Mouse (Mus musculus): Measurements from ENCODE around the gene Zfp367. TPM values are rescaled to one million over a fixed set of nuclear protein-coding genes. Genes with fewer than 3 reads are reported as not detected.

Gene Zfp367
- total RNA-seq, 4 experiments from 2014 or later: 18.7 to 25.5 (median 23.4) TPM

DNA sequence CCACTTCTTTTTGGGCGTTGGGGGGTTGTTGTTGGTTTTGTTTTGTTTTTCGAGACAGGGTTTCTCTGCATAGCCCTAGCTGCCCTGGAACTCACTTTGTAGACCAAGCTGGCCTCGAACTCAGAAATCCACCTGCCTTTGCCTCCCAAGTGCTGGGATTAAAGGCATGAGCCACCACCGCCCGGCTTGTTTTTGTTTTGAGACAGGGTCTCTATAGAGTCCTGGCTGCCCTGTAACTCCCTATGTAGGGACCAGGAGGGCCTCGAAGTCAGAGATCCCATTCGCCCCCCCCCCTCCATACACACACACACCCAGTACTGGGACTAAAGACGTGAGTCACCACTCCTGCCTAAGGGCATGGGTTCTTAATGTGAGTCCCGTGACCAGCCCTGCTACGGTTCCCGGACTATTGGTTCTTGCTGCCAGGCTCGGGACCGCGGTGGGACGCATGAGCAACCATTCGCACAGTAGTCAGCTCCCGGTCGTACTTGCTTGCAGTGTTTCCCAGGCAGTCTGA is 807 bp upstream of the Zfp367 start:
- DNase-seq: peak; percentile 64

DNA sequence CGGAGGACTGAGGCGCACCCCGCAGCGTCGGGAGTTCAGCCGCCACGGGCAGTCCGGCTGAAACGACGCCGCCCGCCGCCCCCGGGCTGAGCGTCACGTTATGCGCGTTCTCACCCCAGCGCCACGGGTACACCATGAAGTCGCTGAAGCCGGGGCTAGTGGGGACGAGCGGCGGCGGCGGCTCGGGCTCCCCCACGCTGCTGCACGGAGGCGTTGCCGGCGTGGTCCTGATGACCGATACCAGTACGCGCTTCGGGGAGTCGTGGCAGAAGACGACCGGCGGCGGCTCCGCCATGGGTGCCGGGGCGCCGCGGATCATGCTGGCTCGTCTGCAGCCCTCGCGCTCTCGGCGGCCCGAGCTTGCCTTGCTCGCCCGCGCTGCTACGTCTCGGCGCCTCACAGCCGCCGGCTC is 325 bp downstream of the Zfp367 start:
- DNase-seq: no peak

DNA sequence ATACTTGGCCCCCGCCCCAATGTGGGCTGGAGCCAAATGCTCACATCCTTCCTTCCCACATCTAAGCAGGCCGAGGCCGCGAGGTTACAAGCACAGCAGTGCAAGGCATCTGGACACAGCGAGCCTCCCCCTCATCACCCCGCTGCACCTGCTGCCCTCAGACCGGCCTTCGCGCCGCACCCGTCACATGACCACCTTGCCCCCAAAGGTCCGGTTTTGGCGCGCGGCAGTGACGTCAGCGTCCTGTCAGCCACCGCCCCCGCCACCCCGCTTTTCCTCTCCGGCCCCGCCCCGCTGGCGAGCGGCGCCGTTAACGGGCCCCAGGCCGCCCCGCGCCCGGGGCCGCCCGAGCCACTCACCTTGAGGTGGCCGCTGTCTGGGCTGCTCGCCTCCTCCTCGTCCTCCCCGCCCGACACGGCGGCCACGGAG is 747 bp downstream of the Zfp367 start:
- DNase-seq: peak; percentile 86

DNA sequence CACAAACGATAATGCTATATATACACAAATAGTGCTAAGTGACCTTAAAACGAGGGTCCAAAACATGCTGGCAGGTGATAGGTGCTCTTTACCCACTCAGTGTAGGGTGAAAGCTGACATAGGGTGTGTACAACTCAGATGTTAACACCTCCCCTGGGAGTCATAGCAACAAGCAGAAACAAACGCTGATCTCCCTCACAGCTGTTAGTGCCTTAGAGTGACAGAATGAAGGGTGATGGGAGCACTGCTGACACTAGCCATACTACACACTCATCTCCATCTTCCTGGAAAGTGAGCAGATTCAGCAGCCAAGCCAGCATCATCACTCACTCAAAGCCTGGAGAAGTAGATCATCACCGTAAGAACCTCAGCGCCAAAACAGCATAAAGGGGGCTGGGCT is 2.9 kb downstream of the Zfp367 start:
- DNase-seq: no peak

DNA sequence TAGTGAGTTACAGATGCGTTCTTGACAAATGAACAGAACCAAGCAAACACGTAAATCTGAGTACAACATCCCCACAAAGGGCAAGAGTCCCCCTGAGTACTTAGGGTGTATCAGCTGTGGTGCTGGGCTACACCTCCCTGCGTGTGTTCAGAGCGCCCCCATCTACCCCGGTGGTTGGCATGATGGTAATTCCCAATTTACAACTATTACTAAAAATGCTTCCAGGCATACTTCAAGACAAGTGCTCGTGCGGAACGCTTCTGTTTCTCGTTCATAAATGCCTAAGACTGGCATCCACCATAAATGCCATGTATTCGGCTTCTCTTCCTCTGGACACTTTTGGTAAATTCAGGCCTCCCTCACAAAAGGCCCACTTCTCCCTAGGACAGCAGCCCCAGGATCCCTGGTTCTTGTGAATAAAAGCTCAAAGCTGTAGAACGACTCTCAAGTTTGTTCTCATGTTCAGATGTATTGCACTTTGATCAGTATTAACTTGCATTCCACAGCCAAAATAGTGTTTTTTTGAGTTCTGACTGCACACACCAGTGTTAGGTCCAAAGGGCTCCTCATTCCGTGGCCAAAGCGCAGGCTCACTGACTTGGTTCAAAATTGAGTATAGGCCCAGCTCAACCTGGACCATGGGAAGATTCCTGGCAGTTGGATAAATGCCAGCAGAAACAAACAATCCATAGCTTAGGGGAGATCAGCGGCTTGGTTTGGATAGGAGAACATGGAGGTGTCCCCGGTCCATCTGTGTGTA is 23.2 kb downstream of the Zfp367 start:
- DNase-seq: peak; percentile 42

DNA sequence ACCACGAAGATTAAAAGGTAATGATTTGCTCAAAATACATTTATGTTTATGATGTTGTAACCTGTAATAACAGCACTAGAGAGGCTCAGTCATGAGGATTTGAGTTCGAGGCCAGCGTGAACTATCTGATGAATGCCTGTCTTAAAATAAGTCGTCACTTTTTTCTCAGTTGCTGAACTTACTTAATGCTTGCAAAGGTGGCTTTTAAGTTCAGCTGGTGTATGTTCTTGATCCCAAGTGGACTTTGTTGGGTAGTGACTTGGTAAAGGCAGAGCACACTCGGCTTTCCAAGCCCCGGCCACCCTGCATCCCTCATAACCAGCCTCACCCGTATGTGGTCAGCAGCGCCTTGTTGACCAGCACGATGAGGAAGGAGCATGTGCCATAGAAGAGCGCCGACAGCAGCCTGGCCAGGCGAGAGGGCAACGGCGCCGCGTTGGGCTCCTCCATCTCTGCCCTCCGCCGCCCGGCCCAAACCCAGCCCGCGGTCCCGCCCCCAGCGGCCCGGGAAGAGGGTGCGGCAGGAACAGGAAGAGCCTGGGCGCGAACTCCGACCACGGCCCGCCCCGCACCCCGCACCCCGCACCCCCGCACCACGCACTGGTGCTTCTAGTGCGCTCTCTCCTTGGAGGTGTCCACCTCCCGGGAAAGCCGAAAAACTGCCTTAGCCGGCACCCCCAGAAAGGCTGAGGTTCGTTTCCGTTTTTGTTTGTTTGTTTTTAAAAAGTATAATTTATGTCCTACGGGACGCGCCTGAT is 24.0 kb downstream of the Zfp367 start, which contains the start of gene Slc35d2:
Slc35d2 (minus strand) TSS at position 511 of the 758 bp plus-strand sequence.
- peak; percentile 54 for DNase-seq

DNA sequence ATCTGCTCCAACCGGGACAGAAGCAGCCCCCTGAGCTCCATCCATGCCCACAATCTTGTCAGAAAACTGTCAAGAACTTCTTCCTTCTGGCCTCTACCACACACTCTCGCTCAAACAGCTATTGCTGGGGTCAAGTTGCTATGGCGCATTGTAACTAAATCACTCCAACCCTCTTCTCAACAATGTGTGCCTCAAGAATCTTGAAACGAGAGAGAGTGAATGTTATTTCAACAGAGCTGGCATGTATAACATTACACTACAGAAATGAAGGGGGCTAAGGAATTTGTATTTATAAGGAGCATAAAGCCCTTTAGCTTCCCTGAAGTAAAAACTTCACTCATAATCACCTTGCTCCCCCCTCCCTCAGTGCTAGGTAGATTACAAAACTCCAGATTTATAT is 26.7 kb downstream of the Zfp367 start:
- DNase-seq: no peak

DNA sequence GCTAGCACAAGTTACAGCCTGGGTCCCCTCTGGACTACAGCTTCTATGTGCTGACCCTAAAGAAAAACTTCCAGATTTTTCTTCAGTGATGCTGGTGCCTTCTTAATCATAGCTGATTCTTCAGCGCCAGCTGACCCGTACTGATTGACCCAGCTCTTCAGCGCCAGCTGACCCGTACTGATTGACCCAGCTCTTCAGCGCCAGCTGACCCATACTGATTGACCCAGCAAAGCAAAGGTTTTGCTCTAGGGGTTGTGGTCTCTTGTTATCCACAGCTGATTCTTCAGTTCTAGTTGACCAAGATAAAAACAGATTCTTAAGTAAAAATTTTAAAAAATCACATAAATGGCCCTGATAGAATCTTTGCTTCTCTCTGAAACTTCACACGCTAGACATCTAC is 28.1 kb downstream of the Zfp367 start:
- no peak for DNase-seq

DNA sequence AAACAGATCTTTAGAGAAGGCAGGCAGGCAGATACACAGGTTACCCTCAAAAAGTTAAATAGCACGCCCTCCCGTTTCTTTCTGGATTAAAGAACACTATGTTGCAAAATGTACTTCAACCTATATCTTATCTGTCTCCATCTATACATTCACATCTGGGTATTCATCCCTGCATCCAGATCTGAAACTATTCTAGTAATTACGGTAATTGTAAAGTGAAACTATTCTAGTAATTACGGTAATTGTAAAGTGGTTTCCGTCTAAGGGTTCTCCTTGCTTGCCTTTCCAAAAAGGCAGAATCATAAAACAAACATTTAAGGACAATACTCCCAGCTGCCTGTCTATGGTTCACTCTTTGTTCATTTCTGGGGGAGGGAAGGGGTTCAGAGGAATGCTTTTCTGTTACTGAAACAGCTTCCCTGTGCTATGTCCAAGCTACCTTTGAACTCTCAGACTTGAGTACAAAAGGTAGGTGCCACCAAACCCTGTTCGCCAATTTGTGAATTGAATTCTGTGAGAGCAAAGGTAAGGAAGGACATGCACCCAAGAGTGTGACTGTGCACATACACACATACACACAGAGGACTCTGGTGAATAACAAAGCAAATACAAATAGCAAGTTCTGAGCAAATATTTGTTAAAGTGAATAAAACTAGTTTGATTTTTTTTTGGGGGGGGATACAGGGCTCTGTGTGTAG is 29.4 kb downstream of the Zfp367 start:
- no peak for DNase-seq

DNA sequence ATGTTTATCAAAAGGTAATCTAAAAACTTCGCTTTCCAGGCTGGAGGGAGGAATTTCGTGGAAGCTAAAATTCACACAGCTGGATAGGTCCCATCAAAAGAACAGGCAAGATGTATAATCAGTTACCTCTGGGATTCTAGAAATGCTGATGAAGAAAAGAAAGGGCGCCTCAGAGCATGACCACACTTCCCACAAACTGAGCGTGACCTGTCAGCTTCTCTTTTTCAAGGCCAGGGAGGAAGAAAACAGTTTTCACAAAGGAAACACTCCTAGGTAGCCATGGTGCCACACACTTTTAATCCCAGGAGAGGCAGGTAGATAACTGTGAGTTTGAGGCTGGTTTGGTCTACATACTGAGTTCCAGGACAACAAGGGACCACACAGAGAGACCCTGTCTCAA is 32.2 kb downstream of the Zfp367 start:
- DNase-seq: no peak

DNA sequence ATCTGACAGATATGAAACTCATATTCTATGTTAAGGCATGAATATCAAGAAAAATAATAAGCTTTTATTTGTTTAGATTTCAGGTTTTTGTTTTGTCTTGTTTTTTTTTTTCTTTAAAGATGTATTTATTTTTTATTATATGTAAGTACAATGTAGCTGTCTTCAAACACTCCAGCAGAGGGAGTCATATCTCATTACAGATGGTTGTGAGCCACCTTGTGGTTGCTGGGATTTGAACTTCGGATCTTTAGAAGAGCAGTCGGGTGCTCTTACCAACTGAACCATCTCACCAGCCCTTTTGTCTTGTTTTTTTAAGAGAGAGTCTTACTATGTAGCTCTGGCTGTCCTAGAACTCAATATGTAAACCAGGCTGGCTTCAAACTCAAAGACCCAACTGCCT is 35.6 kb downstream of the Zfp367 start:
- no peak for DNase-seq

DNA sequence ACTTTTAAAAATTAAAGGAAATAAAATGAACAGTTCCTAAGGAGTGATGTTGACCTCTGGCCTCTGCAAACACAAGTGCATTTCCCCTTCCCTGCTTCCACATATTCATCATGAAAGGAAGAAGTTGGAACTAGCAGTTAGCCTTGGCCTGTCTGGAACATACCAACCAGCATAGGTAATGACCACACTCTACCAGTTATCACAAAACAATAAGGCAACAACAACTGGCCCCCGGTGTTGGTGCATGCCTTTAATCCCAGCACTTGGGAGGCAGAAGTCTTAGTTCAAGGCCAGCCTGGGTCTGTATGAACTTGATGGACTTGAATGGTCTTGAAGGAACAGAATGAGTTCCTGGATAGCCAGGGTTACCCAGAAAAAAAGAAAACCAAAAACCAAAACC is 42.6 kb downstream of the Zfp367 start:
- DNase-seq: no peak

DNA sequence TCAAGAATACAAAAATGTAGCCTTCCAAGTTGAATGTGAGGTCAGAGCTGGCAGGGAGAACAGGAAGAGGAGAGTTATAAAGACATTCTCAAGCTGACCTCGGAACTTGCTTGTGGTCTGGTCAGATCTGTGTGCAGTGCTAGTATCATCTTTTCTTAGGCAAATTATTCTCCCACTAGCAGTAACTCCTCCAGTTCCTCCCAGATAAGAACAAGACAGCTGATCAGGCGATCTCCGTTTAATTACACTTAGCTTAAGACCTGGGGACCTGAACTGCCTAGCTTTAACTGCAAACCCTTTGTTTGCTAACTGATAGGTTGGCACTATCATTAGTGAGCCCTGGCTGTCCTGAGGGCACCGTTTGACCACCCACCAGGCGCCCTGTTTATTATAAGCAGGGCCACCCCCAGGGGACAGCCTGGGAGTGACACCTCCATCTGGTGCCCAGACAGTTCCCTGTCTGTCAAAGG is 44.6 kb downstream of the Zfp367 start:
- no peak for DNase-seq

DNA sequence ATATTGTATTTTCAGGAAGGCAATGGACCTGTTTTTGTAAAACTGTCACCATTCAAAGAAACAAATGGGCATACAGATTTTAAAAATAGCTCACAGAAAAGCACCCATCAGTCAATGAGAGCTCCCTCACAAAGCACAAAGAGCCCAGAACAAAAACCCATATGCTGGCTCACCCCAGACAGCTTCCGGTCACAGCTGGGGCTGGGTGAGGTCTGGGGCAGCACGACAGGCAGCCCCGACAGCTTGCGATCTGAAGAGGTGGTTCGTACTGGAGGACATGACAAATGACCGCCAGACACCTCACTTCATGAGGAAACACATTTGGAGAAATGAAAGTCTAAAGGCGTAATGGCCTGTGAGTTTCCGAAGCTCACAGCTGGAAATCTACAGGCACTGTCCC is 45.5 kb downstream of the Zfp367 start:
- no peak for DNase-seq

DNA sequence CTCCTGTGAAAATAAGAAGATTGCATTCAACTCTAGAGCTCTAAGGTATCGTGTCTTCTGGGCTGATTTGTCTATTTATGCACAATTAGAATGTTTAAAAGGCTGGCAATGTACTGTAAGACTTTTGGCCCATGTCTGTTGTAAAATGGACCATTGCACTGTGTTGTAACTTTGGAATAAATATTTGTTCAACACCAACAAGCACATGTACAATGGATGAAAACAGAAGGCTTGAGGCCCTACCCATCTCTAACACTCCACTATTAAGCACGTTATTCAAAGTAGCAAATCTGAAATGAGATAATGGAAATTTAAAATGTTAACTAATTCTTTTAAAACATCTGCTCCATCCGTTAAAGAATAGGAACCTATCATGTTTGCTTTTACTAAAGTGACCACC is 45.9 kb downstream of the Zfp367 start:
- no peak for DNase-seq

DNA sequence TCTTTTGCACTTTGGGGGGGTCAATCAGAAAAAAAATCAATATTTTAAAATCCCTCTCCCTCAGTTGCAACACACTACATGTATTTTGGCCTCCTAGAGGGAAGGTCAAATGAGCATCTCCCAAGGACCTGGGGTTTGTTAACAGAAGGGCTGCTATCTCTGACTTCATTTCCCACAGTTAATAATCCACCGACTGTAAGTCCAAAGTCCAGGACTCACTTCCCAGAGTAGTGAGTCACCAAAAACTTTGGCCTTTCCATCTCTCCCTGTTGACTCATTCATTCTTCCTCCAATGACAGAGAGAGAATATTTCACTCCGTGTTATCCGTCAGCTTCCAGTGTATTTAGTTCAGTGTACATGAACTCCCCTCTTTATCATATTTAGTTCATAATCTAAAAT is 47.3 kb downstream of the Zfp367 start:
- no peak for DNase-seq

DNA sequence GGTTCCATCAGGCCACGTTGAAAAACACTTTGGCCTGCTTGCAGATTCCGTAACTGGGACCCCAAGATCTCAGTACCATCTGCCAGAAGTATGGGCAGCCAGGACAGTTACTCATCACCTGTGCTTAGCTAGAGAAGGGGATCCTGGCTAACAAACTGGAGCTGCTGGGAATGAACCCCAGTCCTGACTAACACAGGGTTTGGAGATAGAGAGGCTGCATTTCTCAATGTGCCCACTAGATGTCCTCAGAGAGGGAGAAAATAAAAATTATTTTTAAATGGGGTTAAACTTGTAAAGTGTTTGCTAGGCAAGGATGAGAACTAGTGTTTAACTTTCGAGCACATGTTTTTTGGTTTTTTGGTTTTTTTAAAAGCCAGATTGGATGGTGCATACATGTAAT is 52.8 kb downstream of the Zfp367 start:
- DNase-seq: no peak

DNA sequence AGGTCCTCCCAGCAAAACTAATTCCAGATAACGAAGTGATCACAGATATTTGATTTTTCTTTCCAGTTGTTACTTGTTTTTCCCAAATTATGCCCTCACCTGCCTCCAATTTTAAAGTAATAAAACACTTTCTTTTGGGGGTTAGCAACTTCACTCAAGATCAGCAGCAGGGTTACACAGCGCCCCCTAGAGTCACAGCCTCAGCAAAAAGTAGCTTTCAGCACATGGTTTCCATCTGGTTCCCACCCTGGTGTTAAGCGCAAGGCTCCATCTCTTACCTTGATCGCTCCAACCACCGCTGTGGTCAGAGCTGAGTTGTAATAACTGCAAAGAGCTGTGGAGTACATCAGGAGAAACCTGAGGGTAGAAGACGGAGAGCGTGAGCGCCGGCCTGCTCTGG is 54.0 kb downstream of the Zfp367 start:
- DNase-seq: no peak

DNA sequence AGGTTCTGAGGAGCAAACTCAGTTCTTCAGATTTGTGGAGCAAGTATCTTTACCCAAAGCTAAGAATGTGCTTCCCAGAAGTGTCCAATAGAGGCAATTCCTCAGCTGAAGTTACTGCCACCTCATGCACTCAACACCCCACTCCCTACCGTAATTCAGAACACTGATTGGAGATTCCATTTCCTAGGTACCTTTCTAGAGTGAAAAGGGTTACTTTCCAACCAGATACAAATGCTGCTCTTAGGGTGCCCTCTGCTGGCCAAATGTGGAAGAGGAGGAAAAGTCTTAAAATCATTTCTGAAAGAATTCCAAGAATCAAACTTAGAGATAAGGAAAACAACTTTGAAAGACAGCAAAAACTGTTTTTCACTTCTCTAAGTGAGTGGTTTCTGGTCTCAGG is 59.7 kb downstream of the Zfp367 start:
- DNase-seq: peak; percentile 55

DNA sequence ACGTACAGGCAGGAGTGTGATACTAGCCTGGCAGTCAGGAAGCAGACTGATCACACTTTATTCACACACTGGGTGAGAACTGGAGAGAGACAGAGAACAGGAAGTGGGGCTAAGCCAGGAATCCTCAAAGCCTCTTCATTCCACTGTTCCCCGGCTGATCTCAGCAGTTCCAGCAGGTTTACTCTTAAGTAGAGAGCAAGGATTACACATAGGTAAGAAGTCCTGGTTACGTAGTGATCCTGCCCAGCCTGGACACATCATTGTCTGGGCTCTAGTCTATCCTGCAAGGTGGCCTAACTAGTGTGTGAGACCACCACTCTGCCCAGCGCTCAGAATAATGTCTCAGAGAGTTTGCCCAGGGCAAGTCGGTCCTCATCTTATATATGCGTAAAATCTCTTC is 60.2 kb downstream of the Zfp367 start:
- DNase-seq: no peak

DNA sequence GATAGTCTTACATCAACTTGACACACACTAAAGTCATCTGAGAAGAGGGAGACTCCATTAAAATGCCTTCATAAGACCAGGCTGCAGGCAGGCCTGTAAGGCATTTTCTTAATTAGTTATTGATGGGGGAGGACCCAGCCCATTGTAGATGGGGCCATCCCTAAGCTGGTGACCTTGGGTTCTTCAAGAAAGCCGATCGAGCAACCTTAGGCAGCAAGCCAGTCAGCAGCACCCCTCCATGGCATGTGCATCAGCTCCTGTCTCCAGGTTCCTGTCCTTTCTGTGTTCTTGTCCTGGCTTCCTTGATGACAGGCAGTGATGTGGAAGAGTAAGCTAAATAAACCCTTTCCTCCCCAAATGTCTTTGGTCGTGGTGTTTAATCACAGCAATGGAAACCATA is 60.9 kb downstream of the Zfp367 start:
- no peak for DNase-seq

DNA sequence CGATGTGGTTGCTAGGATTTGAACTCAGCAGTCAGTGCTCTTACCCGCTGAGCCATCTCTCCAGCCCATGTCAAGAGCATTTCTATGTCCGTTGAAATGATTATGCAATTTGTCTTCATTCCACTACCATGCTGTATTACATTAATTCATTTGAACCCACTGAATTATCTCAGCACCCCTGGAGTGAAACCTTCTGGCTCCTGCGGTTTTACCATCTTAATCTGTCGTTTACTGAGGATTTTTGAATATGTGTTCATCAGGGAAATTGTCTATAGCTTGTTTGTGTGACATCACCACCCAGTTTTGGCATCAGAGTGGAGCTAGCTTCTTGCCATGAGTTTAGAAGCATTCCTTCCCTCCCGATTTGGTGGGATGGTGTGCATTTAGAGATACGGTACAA is 62.0 kb downstream of the Zfp367 start:
- no peak for DNase-seq

DNA sequence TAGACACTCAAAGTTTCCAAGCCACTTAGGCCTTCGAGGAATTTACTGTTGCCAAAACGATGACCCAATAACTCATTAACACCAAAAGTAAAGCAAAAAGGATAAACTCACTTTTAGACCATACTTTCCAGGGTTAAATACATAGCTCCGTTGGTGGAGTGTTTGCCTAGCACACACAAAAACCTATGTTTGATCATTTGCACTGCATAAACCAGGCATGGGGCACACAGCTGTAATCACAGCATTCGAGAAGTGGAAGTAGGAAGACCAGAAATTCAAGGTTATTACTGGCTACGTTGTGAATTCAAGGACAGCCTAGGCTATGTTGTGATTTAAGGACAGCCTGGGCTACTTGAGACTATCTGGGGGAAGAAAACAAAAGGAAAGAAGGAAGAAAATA is 62.7 kb downstream of the Zfp367 start:
- DNase-seq: no peak
